Mouse (Mus musculus) kidney, postnatal 4 days (tissue): ENCODE results near the gene Tollip.
"Not testable (repeated sequence)": the region's sequence is repeated elsewhere in the genome, so short reads cannot be mapped to it uniquely, and the experiment has no call there.

Experiments
- DNase-seq, 2 experiments: peaks; one replicate each; pipeline ENCODE4 v3.0.0; 2021; ENCODE audit warnings: mixed read lengths in 2 of 2

The Tollip gene

DNA sequence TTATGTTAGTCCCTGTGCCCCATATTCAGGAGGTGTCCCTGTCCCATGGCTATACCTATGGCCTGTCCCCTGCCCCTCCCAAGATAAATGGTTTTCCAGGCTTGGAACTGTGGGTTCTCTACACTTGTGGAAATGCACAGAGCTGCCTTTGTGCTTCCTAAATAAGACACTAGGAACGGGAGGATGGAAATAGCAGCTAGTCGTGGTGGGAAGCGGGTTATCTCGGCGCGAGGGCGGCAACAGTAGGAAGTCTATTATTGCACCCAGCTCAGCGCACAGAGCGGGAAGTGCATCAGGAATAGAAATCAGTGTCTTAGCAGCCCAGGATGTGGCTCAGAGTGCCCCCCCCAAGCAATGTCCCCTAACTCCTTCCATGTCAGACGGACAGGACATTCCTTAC lies 10.3 kb upstream of the Tollip start:
- no peak for DNase-seq

DNA sequence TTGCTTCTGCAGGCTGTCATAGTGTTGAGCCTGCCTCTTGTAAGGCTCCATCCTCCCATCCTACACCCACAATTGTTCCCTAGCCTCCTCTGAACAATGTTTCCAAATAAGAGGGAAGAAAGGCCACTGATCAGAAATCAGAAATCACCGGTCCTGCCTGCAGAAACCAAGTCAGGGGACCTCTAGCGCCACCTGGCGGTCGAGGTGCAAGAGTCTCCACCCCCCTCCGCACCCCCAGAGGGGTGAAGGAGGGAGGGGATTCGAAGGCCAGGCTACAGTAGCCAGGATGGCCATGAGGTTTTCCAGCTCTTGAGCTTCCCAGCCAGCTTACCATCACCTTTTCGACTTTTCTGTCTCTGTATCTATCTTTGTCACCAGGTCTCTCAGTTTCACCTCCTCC lies 6.6 kb upstream of the Tollip start:
- DNase-seq, result peak; percentile 83 to 85

- DNase-seq, result not testable (repeated sequence)
Observed at GRCm38 (mm10) chr7:141924121-141924520, 5.8 kb upstream of the Tollip start.

DNA sequence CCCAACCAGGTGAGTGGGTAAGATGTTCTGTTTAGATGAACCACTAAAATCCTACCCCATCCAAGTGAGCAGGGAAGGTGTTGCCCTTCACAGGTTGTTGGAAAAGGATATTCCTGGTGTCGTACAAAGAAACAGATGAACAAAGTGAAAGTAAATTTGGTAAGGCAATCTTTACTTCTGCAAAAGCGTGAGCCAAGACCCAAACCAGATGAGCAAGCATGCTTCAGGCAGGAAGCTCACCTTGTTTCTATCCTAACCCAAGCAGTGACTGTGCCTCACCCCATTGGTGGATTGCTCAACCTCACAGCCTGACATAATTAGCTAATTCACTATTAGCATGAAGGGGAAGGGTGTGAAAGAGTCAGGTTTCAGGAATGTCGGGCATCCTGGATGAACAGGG lies 7.0 kb downstream of the Tollip start:
- no peak for DNase-seq

- DNase-seq, result no peak
Observed at GRCm38 (mm10) chr7:141908591-141908990, 9.7 kb downstream of the Tollip start.

- DNase-seq, result no peak
Observed at GRCm38 (mm10) chr7:141902791-141903190, 15.5 kb downstream of the Tollip start.

GRCm38 (mm10) chr7:141902269-141902729 lies 16.0 kb downstream of the Tollip start:
- DNase-seq, result peak; percentile 100

GRCm38 (mm10) chr7:141901825-141902224 lies 16.5 kb downstream of the Tollip start:
- DNase-seq, result no peak

- no peak for DNase-seq
Observed at GRCm38 (mm10) chr7:141892151-141892550, 26.2 kb downstream of the Tollip start.

GRCm38 (mm10) chr7:141878813-141879212 lies 39.5 kb downstream of the Tollip start:
- DNase-seq, result no peak

DNA sequence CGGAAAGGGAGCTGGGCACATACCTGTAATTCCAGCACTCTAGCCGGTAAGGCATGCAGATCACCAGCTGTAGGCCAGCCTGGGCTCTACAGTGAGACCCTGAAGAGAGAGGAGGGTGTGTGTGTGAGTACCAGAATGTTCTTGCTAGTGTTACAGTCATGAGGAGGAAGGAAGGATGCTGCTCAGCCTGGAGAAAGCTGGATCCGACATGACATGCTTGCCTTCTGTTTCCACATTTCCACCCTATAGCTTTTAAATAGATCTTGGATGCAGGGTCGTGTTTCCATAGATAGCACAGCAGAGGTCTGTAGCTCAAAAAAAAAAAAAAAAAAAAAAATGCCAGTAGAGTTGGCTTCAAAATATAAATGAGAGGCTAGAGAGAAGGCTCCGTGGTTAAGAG lies 43.4 kb downstream of the Tollip start:
- DNase-seq, result no peak

- peak in 1 of 2 experiments; percentile 7 for DNase-seq
Observed at GRCm38 (mm10) chr7:141870553-141870952, 47.8 kb downstream of the Tollip start.

DNA sequence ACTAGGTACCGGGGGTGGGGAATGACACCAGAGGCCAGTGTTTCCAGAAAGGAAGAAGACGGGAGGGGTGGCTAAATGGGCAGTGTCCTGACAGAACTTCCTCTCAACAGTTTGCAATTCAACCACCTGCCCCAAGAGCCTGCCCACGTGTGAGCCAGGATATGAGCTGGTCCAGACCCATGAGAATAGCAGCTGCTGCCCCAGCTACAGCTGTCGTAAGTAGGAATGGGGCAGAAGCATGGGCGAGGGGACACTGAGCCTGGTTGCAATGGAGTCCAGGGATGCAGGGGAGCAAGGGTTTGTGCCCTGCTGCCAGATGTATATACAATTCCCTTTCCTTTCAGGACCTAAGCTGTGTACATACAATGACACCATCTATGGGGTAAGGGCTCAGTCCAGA lies 48.7 kb downstream of the Tollip start:
- no peak for DNase-seq

DNA sequence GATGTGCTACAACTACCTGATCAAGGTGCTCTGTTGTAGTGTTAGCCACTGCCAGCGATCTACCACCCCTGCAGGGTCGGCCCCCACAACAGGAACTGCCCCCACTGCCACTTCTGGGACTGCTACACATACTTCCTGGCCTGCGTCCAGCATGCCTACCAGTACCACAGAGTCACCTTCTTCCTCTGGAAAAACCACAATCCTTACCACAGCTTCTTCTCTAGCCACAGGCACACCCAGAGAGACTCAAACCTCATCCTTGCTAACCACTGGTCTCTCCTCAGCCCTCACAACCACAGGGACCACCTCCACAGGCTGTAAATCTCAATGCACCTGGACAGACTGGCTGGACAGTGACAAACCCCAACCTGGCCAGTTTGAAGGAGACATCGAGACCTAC lies 57.3 kb downstream of the Tollip start:
- no peak for DNase-seq

DNA sequence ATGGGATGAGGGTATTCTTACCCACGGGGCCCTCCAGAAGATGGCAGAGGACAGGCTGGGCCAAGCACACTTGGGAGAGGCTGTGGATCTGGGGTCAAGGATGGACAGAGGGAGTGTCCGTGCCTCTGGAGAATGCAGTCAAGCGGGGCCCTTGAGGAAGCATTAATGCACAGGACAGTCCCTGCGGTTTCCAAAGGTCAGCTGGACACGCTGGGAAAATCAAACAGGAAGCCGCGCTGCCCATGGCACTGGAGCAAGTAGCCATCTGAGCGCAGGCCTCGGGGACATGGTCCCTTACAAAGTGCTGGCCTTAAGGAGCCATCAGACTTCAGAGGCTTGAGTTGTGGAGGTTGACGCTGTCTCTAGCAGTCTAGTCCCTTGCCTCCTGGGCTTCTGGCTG lies 78.0 kb downstream of the Tollip start:
- peak; percentile 34 to 58 for DNase-seq

DNA sequence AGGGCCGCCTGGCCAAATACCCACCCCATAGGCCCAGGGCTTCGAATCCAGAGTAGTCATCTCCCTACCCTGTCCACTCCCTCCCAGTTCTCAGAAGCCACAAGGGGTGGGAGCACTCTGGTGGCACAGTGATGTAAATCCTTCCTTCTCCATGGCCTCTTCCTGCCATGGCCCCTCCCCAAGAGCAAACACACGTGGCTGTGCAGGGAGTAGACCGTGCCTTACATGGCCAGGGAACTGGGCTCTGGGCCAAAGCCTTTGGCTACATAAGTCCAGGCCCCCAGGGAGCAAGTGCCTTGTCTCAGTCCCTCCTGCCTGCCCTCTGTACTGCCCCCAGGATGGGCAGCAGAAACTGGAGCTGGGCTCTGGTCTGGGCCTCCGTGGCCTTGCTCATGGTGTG lies 79.5 kb downstream of the Tollip start, which contains the start of gene Muc5b:
Muc5b (plus strand) TSS at position 292 of the 400 bp plus-strand sequence.
- DNase-seq, result peak; percentile 45 to 67

DNA sequence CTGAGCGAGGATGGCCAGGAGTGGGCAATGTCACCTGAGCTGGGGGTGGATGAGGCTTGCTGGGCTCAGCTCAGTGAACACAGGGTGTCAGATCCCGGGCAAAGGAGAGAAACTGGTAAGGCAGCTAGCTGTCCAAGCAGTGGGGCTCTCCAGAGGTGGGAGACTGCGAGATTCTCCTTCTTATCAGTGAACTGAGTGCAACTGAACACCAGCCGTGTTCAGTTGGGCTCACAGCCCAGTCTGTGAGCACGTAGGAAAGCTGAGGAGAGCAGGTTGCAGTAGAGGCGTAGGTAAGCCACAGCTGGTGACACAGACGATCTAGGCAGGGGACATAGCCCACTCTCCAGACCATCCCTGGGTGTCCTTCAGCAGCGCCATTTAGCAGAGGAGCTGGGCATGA lies 81.9 kb downstream of the Tollip start:
- DNase-seq, result no peak

DNA sequence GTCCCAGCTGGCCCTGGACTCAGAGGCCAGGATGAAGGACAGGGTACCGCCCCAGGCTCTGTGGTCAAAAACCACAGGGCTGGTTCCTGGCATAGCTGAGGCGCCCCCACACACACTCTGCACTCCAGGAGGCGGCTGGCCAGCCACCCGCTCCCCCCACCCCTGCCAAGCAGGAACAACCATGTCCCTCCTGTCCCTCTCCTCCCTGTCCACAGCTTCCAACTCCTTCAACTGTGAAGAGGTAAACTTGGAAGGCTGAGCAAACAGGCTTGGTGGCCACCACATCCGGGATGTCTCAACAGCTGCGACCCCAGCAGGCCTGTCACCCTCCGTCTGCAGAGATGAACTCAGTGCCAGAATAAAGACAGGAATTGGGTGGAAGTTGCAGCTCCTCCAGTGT lies 82.4 kb downstream of the Tollip start:
- DNase-seq, result peak; percentile 10 to 44
